Mouse (Mus musculus): Measurements from ENCODE around the gene Shank3.

DNA sequence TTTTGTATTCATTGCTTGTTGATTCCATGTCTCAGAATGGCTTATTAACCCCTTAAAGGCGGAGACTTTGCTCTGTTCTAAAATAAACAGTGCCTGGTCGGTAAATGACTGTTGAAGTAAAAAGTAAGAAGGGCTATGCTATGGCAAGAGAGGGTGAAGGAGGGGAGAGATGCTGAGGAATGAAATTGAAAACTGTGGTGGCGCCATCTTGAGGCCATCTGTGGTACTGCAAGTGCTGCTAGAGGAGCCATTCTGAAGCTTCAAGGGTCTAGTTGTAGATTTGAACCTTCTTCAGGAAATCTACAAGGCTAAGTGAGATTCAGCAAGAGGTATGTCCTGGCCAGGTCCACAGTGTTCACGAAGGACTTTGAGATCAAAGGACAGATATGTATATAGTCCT lies 30.9 kb downstream of the Shank3 start:
- TF ChIP-seq CTCF (IDR thresholded peaks at IDR 0.05) (no peak), POLR2A (IDR thresholded peaks at IDR 0.05; ENCODE audit: insufficient read depth, low read depth, low read length) (no peak), EP300 (IDR thresholded peaks at IDR 0.05; ENCODE audit: insufficient read depth, low read depth, low read length) (no peak)
